Mouse (Mus musculus) neural tube, embryonic 13.5 days (tissue): ENCODE results near the gene Diras1. TPM values are rescaled to one million over a fixed set of nuclear protein-coding genes. Genes with fewer than 3 reads are reported as not detected.

ENCODE experiments used
- ATAC-seq: fragments of 200-750 bp; cut with Nextera tagmentation; 2 replicates; pipeline ENCODE4 v1.8.0; 2017; ENCODE audit warnings: low read depth, mild to moderate bottlenecking, moderate TSS enrichment, moderate library complexity
- H3K27ac ChIP-seq: fragments of 300-500 bp; sonication (generic); replicated peaks from 2 replicates; pipeline ENCODE4 v1.5.1; 2015; ENCODE audit warnings: moderate library complexity, mild to moderate bottlenecking, inconsistent platforms
- H3K27me3 ChIP-seq: fragments of 300-500 bp; sonication (generic); 2 replicates; pipeline ENCODE4 v1.6.1; 2015; ENCODE audit warnings: mild to moderate bottlenecking, inconsistent platforms
- H3K36me3 ChIP-seq: fragments of 300-500 bp; sonication (generic); 2 replicates; pipeline ENCODE4 v1.6.1; 2015; ENCODE audit warnings: mild to moderate bottlenecking, inconsistent platforms
- H3K4me1 ChIP-seq: fragments of 300-500 bp; sonication (generic); replicated peaks from 2 replicates; pipeline ENCODE4 v1.6.1; 2015; ENCODE audit warnings: inconsistent platforms
- H3K4me2 ChIP-seq: fragments of 300-500 bp; sonication (generic); 2 replicates; pipeline ENCODE4 v1.6.1; 2015; ENCODE audit warnings: inconsistent platforms, mild to moderate bottlenecking, moderate library complexity
- H3K4me3 ChIP-seq: fragments of 300-500 bp; sonication (generic); 2 replicates; pipeline ENCODE4 v1.5.1; 2015; ENCODE audit warnings: mild to moderate bottlenecking, inconsistent platforms
- H3K9ac ChIP-seq: fragments of 300-500 bp; sonication (generic); 2 replicates; pipeline ENCODE4 v1.6.1; 2015; ENCODE audit warnings: moderate library complexity, mild to moderate bottlenecking, inconsistent platforms
- H3K9me3 ChIP-seq: fragments of 300-500 bp; sonication (generic); 2 replicates; pipeline ENCODE4 v1.6.1; 2016; ENCODE audit warnings: inconsistent platforms
- WGBS: fragments of 180-500 bp; shearing (Covaris S2); methylation state at CpG from one replicate; pipeline ENCODE4 v1.1.7; 2015; 5-methylcytosine and 5-hydroxymethylcytosine counted together
- polyA plus RNA-seq: library from polyadenylated mRNA; unstranded; fragments of >200 nt; fragmentation: Nextera tagmentation; extraction: Ambion mirVana; gene quantifications from 2 replicates; pipeline ENCODE4 v1.2.1, GENCODE M21; 2015

Gene Diras1
- polyA plus RNA-seq, 1 experiment from 2014 or later: 38.7 TPM

DNA sequence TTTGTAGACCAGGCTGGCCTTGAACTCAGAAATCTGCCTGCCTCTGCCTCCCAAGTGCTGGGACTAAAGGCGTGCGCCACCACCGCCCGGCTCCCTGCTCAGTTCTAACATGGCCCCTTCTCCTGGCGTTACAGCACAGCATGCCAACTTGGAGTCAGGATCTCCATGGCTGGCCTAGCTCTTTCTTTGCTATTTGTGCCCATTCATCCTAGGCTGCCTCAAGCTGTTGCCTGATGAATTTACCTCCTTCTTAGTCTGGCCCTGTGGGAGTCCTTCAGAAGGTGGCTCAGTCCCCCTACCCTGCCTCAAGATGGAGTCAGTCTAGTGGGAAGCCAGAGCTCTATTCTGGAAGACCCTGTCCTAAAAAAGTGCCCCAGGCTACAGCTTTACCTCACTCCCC is 1.4 kb upstream of the Diras1 start:
- 94% methylated on average over 5 of the region's 5 CpGs for WGBS
- H3K4me2 ChIP-seq: no peak overlapping the region
- peaks cover 34% of the 10 kb centered on the region for H3K4me1 ChIP-seq
- H3K9me3 ChIP-seq: no peaks in the 10 kb centered on the region
- ATAC-seq: no peak
- H3K4me3 ChIP-seq: no peak overlapping the region
- H3K36me3 ChIP-seq: peaks cover 23% of the 10 kb centered on the region
- no peak overlapping the region for H3K27ac ChIP-seq
- H3K27me3 ChIP-seq: peaks cover 37% of the 10 kb centered on the region
- 0 out of 2 replicates have a peak overlapping the region, but pooled peaks have one; percentile 12 for H3K9ac ChIP-seq

DNA sequence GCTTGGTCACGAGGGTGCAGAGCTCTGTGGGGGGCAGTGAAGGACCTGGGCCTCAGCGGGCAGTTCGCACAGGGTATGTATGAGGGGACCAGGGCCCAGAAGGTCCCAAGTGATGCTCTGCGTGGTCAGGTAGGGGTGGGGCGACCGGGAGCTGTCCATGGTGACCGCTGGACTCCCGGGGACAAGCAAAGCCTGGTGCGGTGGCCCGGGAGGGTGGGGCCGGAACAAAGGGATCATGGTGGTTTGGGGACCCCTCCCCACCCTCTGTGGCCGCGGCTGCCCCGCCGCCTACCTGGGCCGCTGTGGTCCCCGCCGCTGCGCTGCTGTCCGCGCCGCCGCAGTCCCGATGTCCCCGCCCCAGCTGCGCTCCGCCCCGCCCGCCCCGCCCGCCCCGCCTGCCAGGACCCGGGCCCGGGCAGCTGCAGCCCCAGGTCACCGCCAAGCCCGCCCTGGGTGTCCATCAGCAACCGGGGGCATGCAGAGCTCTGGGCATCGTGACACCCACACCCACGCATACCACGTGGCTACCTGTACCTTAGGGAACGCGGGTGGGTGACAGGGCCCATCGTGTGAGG is 328 bp downstream of the Diras1 start:
- peaks cover 42% of the 10 kb centered on the region for H3K27me3 ChIP-seq
- ATAC-seq: peak; percentile 53
- H3K9me3 ChIP-seq: no peaks in the 10 kb centered on the region
- peak overlapping the region; percentile 85 for H3K9ac ChIP-seq
- WGBS: 1% methylated on average over 36 of the region's 43 CpGs
- peak overlapping the region; percentile 71 for H3K4me2 ChIP-seq
- no peak overlapping the region for H3K27ac ChIP-seq
- peak overlapping the region; percentile 53 for H3K4me3 ChIP-seq
- H3K4me1 ChIP-seq: peaks cover 39% of the 10 kb centered on the region
- H3K36me3 ChIP-seq: peaks cover 6% of the 10 kb centered on the region

DNA sequence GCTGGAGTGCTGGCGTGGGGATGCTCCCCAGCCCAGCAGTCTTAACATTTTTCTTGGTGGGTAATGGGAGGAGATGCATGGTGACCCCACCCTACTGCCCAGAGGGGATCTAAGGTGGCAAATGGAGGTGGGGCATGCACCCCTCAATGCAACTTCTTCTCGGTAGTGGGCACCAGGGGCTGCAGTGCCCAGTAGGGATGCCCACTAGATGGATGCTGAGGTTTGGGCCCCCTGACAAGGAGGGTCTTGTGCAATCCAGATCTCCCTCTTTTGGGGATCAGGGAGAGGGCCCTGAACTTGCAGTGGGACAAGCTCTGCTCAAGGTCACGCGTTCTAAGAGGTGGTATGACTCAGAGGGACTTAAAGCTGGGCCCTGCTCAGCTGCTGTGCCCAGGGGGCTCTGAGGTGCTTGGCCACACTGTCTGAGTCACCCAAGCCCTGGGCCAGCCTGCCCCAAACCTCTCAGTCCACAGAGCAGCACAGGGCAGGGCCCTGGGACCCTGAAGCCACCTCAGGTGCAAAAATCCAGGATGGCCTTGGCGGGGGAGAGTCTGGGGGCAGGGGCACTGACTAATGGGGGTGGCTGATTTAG is 1.0 kb downstream of the Diras1 start:
- Histone ChIP-seq H3K4me2 (peak overlapping the region; percentile 71), H3K9me3 (no peaks in the 10 kb centered on the region), H3K4me3 (peak overlapping the region; percentile 53), H3K9ac (peak overlapping the region; percentile 85), H3K36me3 (no peaks in the 10 kb centered on the region), H3K4me1 (peaks cover 35% of the 10 kb centered on the region), H3K27me3 (peaks cover 42% of the 10 kb centered on the region), H3K27ac (no peak overlapping the region)
- ATAC-seq: 0 out of 2 replicates have a peak, but pooled peaks have one; percentile 15
- WGBS: 78% methylated on average over 5 of the region's 5 CpGs

DNA sequence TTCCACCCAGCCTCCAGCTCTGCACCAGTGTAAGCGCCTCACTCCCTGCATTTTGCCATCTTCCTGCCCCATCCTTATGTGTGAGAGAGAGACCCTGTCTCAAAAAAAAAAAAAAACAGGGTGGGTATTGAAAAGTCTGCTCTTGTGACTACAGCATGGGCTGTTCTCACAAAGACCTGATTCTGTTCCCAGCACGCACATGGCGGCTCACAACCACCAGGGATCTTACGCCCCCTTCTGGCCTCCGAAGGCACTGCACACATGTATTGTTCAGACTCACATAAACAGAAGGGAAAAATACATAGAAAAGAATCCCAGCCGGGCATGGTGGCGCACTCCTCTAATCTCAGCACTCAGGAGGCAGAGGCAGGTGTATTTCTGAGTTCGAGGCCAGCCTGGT is 2.7 kb downstream of the Diras1 start:
- Histone ChIP-seq H3K9ac (no peak overlapping the region), H3K4me1 (peaks cover 29% of the 10 kb centered on the region), H3K9me3 (no peaks in the 10 kb centered on the region), H3K27ac (no peak overlapping the region), H3K36me3 (no peaks in the 10 kb centered on the region), H3K4me2 (no peak overlapping the region), H3K27me3 (peaks cover 42% of the 10 kb centered on the region), H3K4me3 (no peak overlapping the region)
- WGBS: 68% methylated on average over 8 of the region's 8 CpGs
- ATAC-seq: no peak

DNA sequence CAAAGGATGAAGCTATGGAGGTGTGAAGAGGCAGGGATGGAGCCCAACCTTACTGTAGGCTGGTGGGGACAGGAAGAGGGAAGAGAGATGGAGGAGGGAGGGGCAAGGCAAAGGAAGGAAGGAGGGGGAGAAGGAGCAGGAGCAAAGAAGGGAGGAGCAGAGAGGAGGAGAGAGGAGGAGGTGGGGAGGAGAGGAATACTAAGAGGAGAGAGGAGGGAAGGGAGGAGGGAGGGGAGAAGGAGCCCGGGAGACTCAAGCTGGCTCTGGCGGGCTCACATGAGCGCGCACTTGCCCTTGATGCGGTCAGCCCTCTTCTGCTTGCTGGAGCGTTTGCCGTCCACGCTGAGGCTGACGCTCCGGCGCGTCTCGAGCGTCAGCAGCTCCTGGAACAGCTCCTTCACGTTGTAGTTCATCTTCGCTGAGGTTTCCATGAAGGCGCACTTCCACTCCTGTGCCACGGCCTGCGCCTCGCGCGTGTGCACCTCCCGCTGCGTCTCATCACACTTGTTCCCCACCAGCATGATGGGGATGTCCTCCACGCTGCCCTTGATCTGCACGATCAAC is 3.8 kb downstream of the Diras1 start:
- peak overlapping the region; percentile 28 for H3K4me2 ChIP-seq
- H3K9ac ChIP-seq: peak overlapping the region; percentile 34; the same call in 1 of the 2 replicates
- no peak for ATAC-seq
- 19% methylated on average over 26 of the region's 26 CpGs for WGBS
- no peaks in the 10 kb centered on the region for H3K36me3 ChIP-seq
- peaks cover 29% of the 10 kb centered on the region for H3K4me1 ChIP-seq
- no peak overlapping the region for H3K4me3 ChIP-seq
- H3K27me3 ChIP-seq: peaks cover 39% of the 10 kb centered on the region
- no peak overlapping the region for H3K27ac ChIP-seq
- H3K9me3 ChIP-seq: no peaks in the 10 kb centered on the region

DNA sequence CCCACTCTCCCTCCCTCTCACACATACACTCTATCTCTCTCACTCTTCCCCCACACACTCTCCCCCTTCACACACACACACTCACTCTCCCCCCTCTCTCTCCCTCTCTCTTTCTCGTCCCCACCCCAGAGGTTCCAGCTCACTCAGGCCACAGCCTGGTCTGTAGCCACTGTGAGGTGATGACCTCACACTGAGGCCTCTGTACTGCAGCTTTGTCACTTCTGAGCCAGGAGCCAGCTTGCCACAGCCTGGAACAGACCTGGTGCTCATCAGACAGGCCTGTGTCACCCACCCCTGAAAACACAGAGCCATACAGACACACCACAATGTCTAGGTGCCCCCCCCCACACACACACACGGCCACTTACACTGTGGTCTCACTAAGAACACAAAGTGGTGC is 5.3 kb downstream of the Diras1 start:
- 67% methylated on average over 2 of the region's 2 CpGs for WGBS
- no peak overlapping the region for H3K4me2 ChIP-seq
- H3K27ac ChIP-seq: no peak overlapping the region
- ATAC-seq: no peak
- no peak overlapping the region for H3K9ac ChIP-seq
- no peaks in the 10 kb centered on the region for H3K36me3 ChIP-seq
- H3K4me1 ChIP-seq: peaks cover 24% of the 10 kb centered on the region
- H3K9me3 ChIP-seq: no peaks in the 10 kb centered on the region
- peaks cover 34% of the 10 kb centered on the region for H3K27me3 ChIP-seq
- no peak overlapping the region for H3K4me3 ChIP-seq

DNA sequence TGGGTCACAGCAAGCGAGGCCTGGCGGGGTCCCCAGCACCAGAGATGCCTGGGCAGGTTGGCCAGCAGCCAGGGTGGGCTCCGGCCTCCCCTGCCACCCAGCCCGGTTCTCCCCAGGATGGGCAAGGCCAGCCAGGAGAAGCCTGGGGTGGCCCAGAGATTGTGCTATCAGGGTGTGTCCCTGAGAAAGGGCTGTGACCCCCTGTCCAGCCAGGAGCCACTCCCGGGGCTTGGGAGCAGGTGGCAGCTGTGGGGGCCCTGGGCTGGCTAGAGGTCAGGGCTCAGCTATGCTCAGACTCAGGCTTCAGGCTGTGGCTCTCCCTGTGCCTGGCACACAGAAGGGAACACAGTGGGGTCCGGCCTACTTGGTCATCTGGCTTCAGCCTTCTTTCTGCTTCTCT is 5.8 kb downstream of the Diras1 start:
- no peaks in the 10 kb centered on the region for H3K9me3 ChIP-seq
- H3K27me3 ChIP-seq: peaks cover 30% of the 10 kb centered on the region
- ATAC-seq: no peak
- no peak overlapping the region for H3K4me2 ChIP-seq
- H3K4me3 ChIP-seq: no peak overlapping the region
- H3K4me1 ChIP-seq: peaks cover 21% of the 10 kb centered on the region
- H3K36me3 ChIP-seq: no peaks in the 10 kb centered on the region
- WGBS: 81% methylated on average over 6 of the region's 6 CpGs
- no peak overlapping the region for H3K9ac ChIP-seq
- H3K27ac ChIP-seq: no peak overlapping the region

DNA sequence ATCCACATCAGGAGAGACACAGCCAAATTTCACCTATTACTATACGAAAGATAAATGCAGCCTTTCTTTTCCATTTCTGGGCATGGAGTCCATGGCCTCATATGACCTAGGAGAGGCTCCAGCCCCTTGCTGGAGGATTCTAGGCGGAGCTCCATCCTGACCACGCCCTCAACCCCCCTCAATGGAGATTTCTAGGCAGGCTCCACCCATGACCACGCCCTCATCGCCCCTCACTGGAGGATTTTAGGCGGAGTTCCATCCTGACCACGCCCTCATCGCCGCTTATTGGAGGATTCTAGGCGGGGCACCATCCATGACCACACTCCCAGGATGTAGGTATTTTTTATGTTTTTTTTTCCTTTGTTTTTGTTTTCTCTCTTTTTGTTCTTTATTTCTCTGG is 7.1 kb downstream of the Diras1 start:
- peaks cover 22% of the 10 kb centered on the region for H3K4me1 ChIP-seq
- H3K27me3 ChIP-seq: peaks cover 16% of the 10 kb centered on the region
- H3K27ac ChIP-seq: no peak overlapping the region
- no peak overlapping the region for H3K4me3 ChIP-seq
- WGBS: 35% methylated on average over 10 of the region's 10 CpGs
- no peak overlapping the region for H3K4me2 ChIP-seq
- ATAC-seq: no peak
- H3K9ac ChIP-seq: no peak overlapping the region
- no peaks in the 10 kb centered on the region for H3K9me3 ChIP-seq
- H3K36me3 ChIP-seq: no peaks in the 10 kb centered on the region

DNA sequence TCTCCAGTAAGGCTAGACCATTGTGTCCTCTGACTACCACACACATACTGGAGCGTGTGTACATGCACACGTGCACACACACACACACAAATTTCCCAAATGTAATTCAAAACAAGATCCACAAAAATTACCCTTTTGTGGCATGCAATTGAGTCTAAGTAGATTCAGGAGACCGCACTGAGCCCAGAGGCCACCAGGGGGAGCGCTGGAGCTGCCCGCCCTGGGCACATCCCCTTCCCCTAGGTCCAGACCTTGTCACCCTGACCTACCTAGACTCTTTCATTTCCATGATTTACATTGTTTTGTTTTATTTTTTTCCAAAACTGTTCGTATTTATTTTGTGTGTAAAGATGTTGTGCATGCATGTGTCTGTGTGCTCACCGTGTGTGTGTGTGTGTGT is 8.8 kb downstream of the Diras1 start:
- H3K27me3 ChIP-seq: peaks cover 4% of the 10 kb centered on the region; the same call in 1 of the 2 replicates
- H3K4me2 ChIP-seq: no peak overlapping the region
- 9% methylated on average over 7 of the region's 7 CpGs for WGBS
- H3K4me1 ChIP-seq: peaks cover 14% of the 10 kb centered on the region
- no peak overlapping the region for H3K9ac ChIP-seq
- H3K27ac ChIP-seq: no peak overlapping the region
- H3K9me3 ChIP-seq: no peaks in the 10 kb centered on the region
- H3K4me3 ChIP-seq: no peak overlapping the region
- no peak for ATAC-seq
- H3K36me3 ChIP-seq: no peaks in the 10 kb centered on the region

DNA sequence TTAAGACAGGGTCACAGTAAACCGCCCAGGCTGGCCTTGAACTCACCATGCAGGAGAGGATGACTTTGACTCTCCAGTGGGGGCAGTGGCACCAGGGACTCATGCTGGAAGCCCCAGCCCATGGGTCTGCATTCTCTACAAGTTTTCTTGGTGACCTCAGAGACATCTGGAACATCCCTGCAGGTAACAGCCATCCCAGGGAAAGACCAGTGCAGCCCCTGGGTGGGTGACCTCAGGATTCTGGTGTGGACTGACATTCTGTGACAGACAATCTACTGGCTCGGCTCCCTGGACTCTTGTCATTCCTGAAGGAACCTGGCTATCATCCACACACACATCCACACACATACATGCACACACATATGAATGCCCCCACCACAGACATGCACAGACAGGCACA is 9.8 kb downstream of the Diras1 start:
- peaks cover 11% of the 10 kb centered on the region for H3K4me1 ChIP-seq
- H3K4me3 ChIP-seq: no peak overlapping the region
- no peak for ATAC-seq

DNA sequence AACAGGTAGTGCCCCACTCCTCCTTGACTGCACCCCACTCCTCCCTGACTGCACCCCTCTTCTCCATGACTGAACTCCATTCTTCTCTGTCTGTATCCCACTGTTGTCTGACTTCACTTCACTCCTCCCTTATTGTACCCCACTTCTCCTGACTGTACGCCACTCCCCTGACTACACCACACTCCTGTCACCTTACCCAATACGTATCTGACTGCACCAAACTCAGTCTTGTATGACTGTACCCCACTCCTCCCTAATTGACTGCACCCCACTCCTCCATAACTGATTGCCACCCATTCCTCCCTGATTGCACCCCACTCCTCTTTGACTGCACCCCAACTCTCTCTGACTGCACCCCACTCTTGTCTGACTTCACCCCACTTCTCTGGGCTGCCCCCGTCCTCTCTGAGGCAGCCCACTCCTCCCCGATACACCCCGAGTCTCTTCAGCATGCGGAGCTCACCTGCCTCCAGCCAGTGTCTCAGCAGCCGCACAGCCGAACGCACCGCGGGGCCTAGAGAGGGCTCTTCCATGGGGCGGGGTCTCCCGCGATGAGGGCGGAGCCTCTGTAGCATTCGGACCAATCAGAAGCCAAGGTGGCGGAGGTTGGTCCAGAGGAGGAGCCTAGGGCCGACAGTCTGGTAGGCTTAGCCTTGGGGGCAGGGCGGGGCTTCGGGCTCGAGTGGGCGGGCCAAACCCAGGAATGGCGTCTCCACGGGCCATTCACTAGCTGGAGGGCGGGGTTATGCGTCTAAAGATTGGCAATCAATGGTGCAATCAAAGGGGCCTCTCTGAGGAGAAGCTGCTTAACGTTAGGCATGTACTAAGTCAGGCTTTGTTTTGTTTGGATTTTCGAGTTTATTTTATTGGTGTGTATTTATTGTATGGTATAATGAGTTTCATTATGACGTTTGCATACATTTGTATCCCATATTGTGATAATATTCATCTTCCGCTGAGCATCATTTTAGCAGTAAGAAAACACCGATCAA is 10.8 kb downstream of the Diras1 start, which contains the start of gene Gng7:
TSS of gene Gng7 (minus strand) at position 553 of the 992 bp plus-strand sequence.
- H3K9ac ChIP-seq: peak within 1 kb of the TSS; percentile 69
- H3K9me3 ChIP-seq: no peaks in the 10 kb centered on the region
- 10% methylated on average over 31 of the region's 31 CpGs for WGBS
- H3K4me1 ChIP-seq: peaks cover 11% of the 10 kb centered on the region
- H3K4me3 ChIP-seq: peak within 1 kb of the TSS; percentile 42
- H3K27ac ChIP-seq: no peak within 1 kb of the TSS
- ATAC-seq: peak; percentile 98
- H3K4me2 ChIP-seq: peak within 1 kb of the TSS; percentile 63
- no peaks in the 10 kb centered on the region for H3K27me3 ChIP-seq
- H3K36me3 ChIP-seq: no peaks in the 10 kb centered on the region

More for the DNA sequence above, 9.8 kb downstream of the Diras1 start:
- WGBS: 83% methylated on average over 2 of the region's 2 CpGs
- H3K9me3 ChIP-seq: no peaks in the 10 kb centered on the region
- H3K36me3 ChIP-seq: no peaks in the 10 kb centered on the region
- 0 out of 2 replicates have a peak, but pooled peaks cover under 1% of the 10 kb centered on the region for H3K27me3 ChIP-seq
- no peak overlapping the region for H3K27ac ChIP-seq
- peak overlapping the region; percentile 63; the same call in 1 of the 2 replicates for H3K4me2 ChIP-seq
- 0 out of 2 replicates have a peak overlapping the region, but pooled peaks have one; percentile 41 for H3K9ac ChIP-seq
